Mouse (Mus musculus): ENCODE measurements around the gene Nlrp1a. TPM values are rescaled to one million over a fixed set of nuclear protein-coding genes. Genes with fewer than 3 reads are reported as not detected.

The Nlrp1a gene
- polyA plus RNA-seq, 1 experiment from 2014 or later = 0.04 TPM

Other genes with a start within 250 kb of the Nlrp1a start
- 98.2 and 106 TPM in 2 replicates for gene Nup88, start 174.7 kb downstream of the Nlrp1a start, polyA plus RNA-seq (2015; fragmentation: Nextera tagmentation; extraction: Ambion mirVana)
- 47.6 and 53.1 TPM in 2 replicates for gene Rpain, start 174.5 kb downstream of the Nlrp1a start, polyA plus RNA-seq (2015; fragmentation: Nextera tagmentation; extraction: Ambion mirVana)
- 231 and 266 TPM in 2 replicates for gene C1qbp, start 161.7 kb downstream of the Nlrp1a start, polyA plus RNA-seq (2015; fragmentation: Nextera tagmentation; extraction: Ambion mirVana)
- 11.4 and 13.7 TPM in 2 replicates for gene Dhx33, start 140.3 kb downstream of the Nlrp1a start, polyA plus RNA-seq (2015; fragmentation: Nextera tagmentation; extraction: Ambion mirVana)
- 23.0 and 25.4 TPM in 2 replicates for gene Mis12, start 125.1 kb downstream of the Nlrp1a start, polyA plus RNA-seq (2015; fragmentation: Nextera tagmentation; extraction: Ambion mirVana)
- gene Derl2, start 124.9 kb downstream of the Nlrp1a start, polyA plus RNA-seq (2015; fragmentation: Nextera tagmentation; extraction: Ambion mirVana) = 31.7 and 35.6 TPM in 2 replicates
- gene 6330403K07Rik, start 111.2 kb downstream of the Nlrp1a start, polyA plus RNA-seq (2015; fragmentation: Nextera tagmentation; extraction: Ambion mirVana) = 25.5 and 36.7 TPM in 2 replicates
- gene Nlrp1b, start 86.0 kb upstream of the Nlrp1a start, polyA plus RNA-seq (2015; fragmentation: Nextera tagmentation; extraction: Ambion mirVana) = 0.08 TPM in 1 of 2 replicates, not detected in the other

All from heart, embryonic 15.5 days (tissue).